Mouse (Mus musculus) E14TG2a.4 (cell line): Measurements from ENCODE around the gene Ttyh1.

ENCODE experiments used
- H3K27me3 ChIP-seq: 2 replicates; pipeline ENCODE4 v1.6.1; 2014; ENCODE audit warnings: low read length, control low read depth; ENCODE audit not compliant: insufficient read depth
- H3K36me3 ChIP-seq: 2 replicates; pipeline ENCODE4 v1.6.1; 2014; ENCODE audit warnings: low read length, control low read depth; ENCODE audit not compliant: insufficient read depth
- H3K4me1 ChIP-seq: replicated peaks from 2 replicates; pipeline ENCODE4 v1.6.1; 2014; ENCODE audit warnings: low read depth, low read length, control low read depth
- H3K4me3 ChIP-seq: replicated peaks from 2 replicates; pipeline ENCODE4 v1.5.1; 2014; ENCODE audit warnings: mild to moderate bottlenecking, low read length
- H3K9me3 ChIP-seq: 2 replicates; pipeline ENCODE4 v1.6.1; 2014; ENCODE audit warnings: low read length, control low read depth
- CTCF ChIP-seq: conservative IDR thresholded peaks from 2 replicates; pipeline ENCODE4 v1.5.1; 2014; ENCODE audit warnings: low read length
- NANOG ChIP-seq: IDR thresholded peaks from 2 replicates; pipeline ENCODE4 v1.6.1; 2014; ENCODE audit warnings: borderline replicate concordance, low read length, mixed read lengths
- POU5F1 ChIP-seq: IDR thresholded peaks from 2 replicates; pipeline ENCODE4 v1.6.1; 2014; ENCODE audit warnings: low read length, borderline replicate concordance

Ttyh1 gene

GRCm38 (mm10) chr7:4087238-4087895, 31.8 kb upstream of the Ttyh1 start:
- Histone ChIP-seq H3K27me3 (no peaks in the 10 kb centered on the region), H3K36me3 (no peaks in the 10 kb centered on the region), H3K4me3 (no peak overlapping the region), H3K9me3 (no peaks in the 10 kb centered on the region), H3K4me1 (peaks cover 7% of the 10 kb centered on the region; the same call in 1 of the 2 replicates)
- TF ChIP-seq CTCF (no peak), NANOG (no peak), POU5F1 (no peak)

- Histone ChIP-seq H3K9me3 (no peaks in the 10 kb centered on the region), H3K36me3 (no peaks in the 10 kb centered on the region), H3K4me1 (peaks cover 7% of the 10 kb centered on the region; the same call in 1 of the 2 replicates), H3K27me3 (no peaks in the 10 kb centered on the region), H3K4me3 (no peak overlapping the region)
- TF ChIP-seq NANOG (no peak), CTCF (no peak), POU5F1 (no peak)
Measured at GRCm38 (mm10) chr7:4087896-4088480, 31.2 kb upstream of the Ttyh1 start.

GRCm38 (mm10) chr7:4088679-4089078, 30.5 kb upstream of the Ttyh1 start:
- Histone ChIP-seq H3K9me3 (no peaks in the 10 kb centered on the region), H3K27me3 (no peaks in the 10 kb centered on the region), H3K4me3 (no peak overlapping the region), H3K4me1 (peaks cover 7% of the 10 kb centered on the region; the same call in 1 of the 2 replicates), H3K36me3 (no peaks in the 10 kb centered on the region)
- TF ChIP-seq CTCF (no peak), POU5F1 (no peak), NANOG (no peak)

GRCm38 (mm10) chr7:4091170-4091569, 28.0 kb upstream of the Ttyh1 start:
- Histone ChIP-seq H3K4me3 (no peak overlapping the region), H3K4me1 (peaks cover 7% of the 10 kb centered on the region; the same call in 1 of the 2 replicates), H3K36me3 (no peaks in the 10 kb centered on the region), H3K9me3 (no peaks in the 10 kb centered on the region), H3K27me3 (no peaks in the 10 kb centered on the region)
- TF ChIP-seq NANOG, result no peak
- TF ChIP-seq CTCF, result no peak
- TF ChIP-seq POU5F1, result no peak

GRCm38 (mm10) chr7:4098301-4098700, 20.9 kb upstream of the Ttyh1 start:
- Histone ChIP-seq H3K27me3 (no peaks in the 10 kb centered on the region), H3K4me3 (no peak overlapping the region), H3K36me3 (no peaks in the 10 kb centered on the region), H3K9me3 (no peaks in the 10 kb centered on the region), H3K4me1 (no peaks in the 10 kb centered on the region)
- no peak for TF ChIP-seq CTCF
- no peak for TF ChIP-seq NANOG
- TF ChIP-seq POU5F1, result no peak

GRCm38 (mm10) chr7:4098832-4099231, 20.4 kb upstream of the Ttyh1 start:
- Histone ChIP-seq H3K4me3 (no peak overlapping the region), H3K27me3 (no peaks in the 10 kb centered on the region), H3K36me3 (no peaks in the 10 kb centered on the region), H3K4me1 (peaks cover 3% of the 10 kb centered on the region), H3K9me3 (no peaks in the 10 kb centered on the region)
- TF ChIP-seq NANOG, result no peak
- TF ChIP-seq POU5F1, result no peak
- TF ChIP-seq CTCF, result no peak

- no peak overlapping the region for H3K4me3 ChIP-seq
- no peaks in the 10 kb centered on the region for H3K36me3 ChIP-seq
- no peaks in the 10 kb centered on the region for H3K27me3 ChIP-seq
- TF ChIP-seq CTCF (no peak), POU5F1 (no peak), NANOG (no peak)
- H3K4me1 ChIP-seq, result peaks cover 19% of the 10 kb centered on the region
- no peaks in the 10 kb centered on the region for H3K9me3 ChIP-seq
Measured at GRCm38 (mm10) chr7:4101144-4101543, 18.1 kb upstream of the Ttyh1 start.

- peaks cover 22% of the 10 kb centered on the region for H3K4me1 ChIP-seq
- no peaks in the 10 kb centered on the region for H3K9me3 ChIP-seq
- no peak overlapping the region for H3K4me3 ChIP-seq
- peaks cover 3% of the 10 kb centered on the region; the same call in 1 of the 2 replicates for H3K27me3 ChIP-seq
- no peak for TF ChIP-seq POU5F1
- TF ChIP-seq CTCF, result peak; percentile 72
- no peaks in the 10 kb centered on the region for H3K36me3 ChIP-seq
Measured at GRCm38 (mm10) chr7:4103411-4103810, 15.8 kb upstream of the Ttyh1 start.

GRCm38 (mm10) chr7:4111766-4112165, 7.4 kb upstream of the Ttyh1 start:
- H3K9me3 ChIP-seq, result no peaks in the 10 kb centered on the region
- H3K4me1 ChIP-seq, result no peaks in the 10 kb centered on the region
- peaks cover 4% of the 10 kb centered on the region; the same call in 1 of the 2 replicates for H3K27me3 ChIP-seq
- H3K4me3 ChIP-seq, result no peak overlapping the region
- H3K36me3 ChIP-seq, result no peaks in the 10 kb centered on the region
- TF ChIP-seq NANOG (no peak), CTCF (no peak), POU5F1 (no peak)
